ENCODE assay signal across 12 mouse cellular contexts in genomic region chr8:87349781-87350181, GRCm38 (mm10).
DNase-seq lines count a peak whose midpoint lies in the region; ATAC-seq lines count a peak whose summit lies in the region.
"Had no signal": no experiment of that assay in that cellular context is flagged by ENCODE, and none has a peak within 500 bp of the region (broad histone marks: within the 10 kb centered on the region; RNA-seq: fewer than 3 reads in every experiment).

No protein-coding gene starts in this region.

- H3K27me3 ChIP-seq in hindbrain, embryonic 10.5 days (ENCODE audit: insufficient read depth, poor library complexity, severe bottlenecking), result no peaks in the 10 kb centered on the region
- no peaks in the 10 kb centered on the region for H3K27me3 ChIP-seq in hindbrain, embryonic 12.5 days
- H3K27me3 ChIP-seq in embryonic facial prominence, embryonic 10.5 days (replicated peaks; ENCODE audit: low read depth, poor library complexity, severe bottlenecking), result no peaks in the 10 kb centered on the region
- H3K27me3 ChIP-seq: limb, embryonic 15.5 days had no signal

- no peak for ATAC-seq in hindbrain, embryonic 12.5 days (ENCODE audit: low FRiP score)

- DNase-seq in hindbrain, embryonic 10.5 days (ENCODE audit: low spot score), result peak; percentile 40
- DNase-seq in 3134 (ENCODE audit: extremely low read depth, insufficient read length, low spot score), result peak; percentile 50
- peak; percentile 24 for DNase-seq in adipocyte (ENCODE audit: low spot score)
- peak; percentile 44 for DNase-seq in embryonic facial prominence, embryonic 10.5 days (ENCODE audit: low spot score)
- DNase-seq in urinary bladder, postnatal 4 days (ENCODE audit: low spot score in 2 of 2), result no peak
- DNase-seq in gastrocnemius, postnatal 36 days, result no peak
- DNase-seq in spleen, postnatal 36 days (ENCODE audit: low spot score in 2 of 2), result no peak
- DNase-seq: right cerebral cortex, postnatal 4 days; thymus, postnatal 25 days had no signal

- intact Hi-C loops in gastrocnemius, postnatal 36 days (cut with DNase I), result no loop called here

- no peak overlapping the region for H3K4me3 ChIP-seq in hindbrain, embryonic 10.5 days
- no peak overlapping the region for H3K4me3 ChIP-seq in hindbrain, embryonic 12.5 days
- no peak overlapping the region for H3K4me3 ChIP-seq in embryonic facial prominence, embryonic 10.5 days
- H3K4me3 ChIP-seq: limb, embryonic 15.5 days had no signal

- H3K9me3 ChIP-seq in hindbrain, embryonic 10.5 days, result no peaks in the 10 kb centered on the region
- no peaks in the 10 kb centered on the region for H3K9me3 ChIP-seq in hindbrain, embryonic 12.5 days (replicated peaks)
- no peaks in the 10 kb centered on the region for H3K9me3 ChIP-seq in embryonic facial prominence, embryonic 10.5 days
- H3K9me3 ChIP-seq: limb, embryonic 15.5 days had no signal

- WGBS in hindbrain, embryonic 10.5 days, result 65% methylated on average over 4 of the region's 4 CpGs
- WGBS in hindbrain, embryonic 12.5 days, result 47% methylated on average over 4 of the region's 4 CpGs
- 50% methylated on average over 4 of the region's 4 CpGs for WGBS in embryonic facial prominence, embryonic 10.5 days

- H3K4me2 ChIP-seq in hindbrain, embryonic 12.5 days (replicated peaks), result no peak overlapping the region
- H3K4me2 ChIP-seq: limb, embryonic 15.5 days had no signal

- no peak overlapping the region for H3K27ac ChIP-seq in hindbrain, embryonic 10.5 days
- H3K27ac ChIP-seq in hindbrain, embryonic 12.5 days, result no peak overlapping the region
- H3K27ac ChIP-seq in embryonic facial prominence, embryonic 10.5 days (replicated peaks), result no peak overlapping the region
- H3K27ac ChIP-seq: limb, embryonic 15.5 days had no signal

- H3K9ac ChIP-seq in hindbrain, embryonic 12.5 days, result no peak overlapping the region
- H3K9ac ChIP-seq: limb, embryonic 15.5 days had no signal

- no peaks in the 10 kb centered on the region for H3K36me3 ChIP-seq in hindbrain, embryonic 10.5 days
- no peaks in the 10 kb centered on the region for H3K36me3 ChIP-seq in hindbrain, embryonic 12.5 days
- no peaks in the 10 kb centered on the region for H3K36me3 ChIP-seq in embryonic facial prominence, embryonic 10.5 days (replicated peaks)
- H3K36me3 ChIP-seq: G1E; limb, embryonic 15.5 days had no signal

- peaks cover 7% of the 10 kb centered on the region for H3K4me1 ChIP-seq in hindbrain, embryonic 10.5 days (replicated peaks)
- no peaks in the 10 kb centered on the region for H3K4me1 ChIP-seq in hindbrain, embryonic 12.5 days
- no peaks in the 10 kb centered on the region for H3K4me1 ChIP-seq in embryonic facial prominence, embryonic 10.5 days
- H3K4me1 ChIP-seq: limb, embryonic 15.5 days had no signal

Comparison
In these comparisons a context has a peak if more than half of its experiments do, and no peak if none do; other contexts are left out.
1. DNase-seq: peak in hindbrain, embryonic 10.5 days (single experiment), 3134 (single experiment), adipocyte (single experiment) and embryonic facial prominence, embryonic 10.5 days (single experiment); none in urinary bladder, postnatal 4 days (0 of 2), gastrocnemius, postnatal 36 days (0 of 2) and spleen, postnatal 36 days (0 of 2).